Mouse (Mus musculus): ENCODE measurements around the gene Prpf6. TPM values are rescaled to one million over a fixed set of nuclear protein-coding genes. Genes with fewer than 3 reads are reported as not detected.
A peak's percentile ranks its signal among the peaks of the same experiment; 100 is the strongest.

Prpf6 gene
- polyA plus RNA-seq, 1 experiment from 2014 or later = 72.9 TPM

GRCm38 (mm10) chr2:181674934-181675333, 83.3 kb downstream of the Prpf6 start:
- WGBS = 81% methylated on average over 4 of the region's 4 CpGs

GRCm38 (mm10) chr2:181675454-181675853, 83.8 kb downstream of the Prpf6 start:
- WGBS = 2% methylated on average over 14 of the region's 14 CpGs
- Histone ChIP-seq H3K9ac (no peak overlapping the region), H3K27ac (no peak overlapping the region), H3K4me1 (peaks cover 33% of the 10 kb centered on the region), H3K9me3 (no peaks in the 10 kb centered on the region), H3K4me3 (no peak overlapping the region), H3K36me3 (no peaks in the 10 kb centered on the region), H3K27me3 (replicated peaks) (peaks cover 41% of the 10 kb centered on the region), H3K4me2 (replicated peaks) (peak overlapping the region; percentile 36)
- no peak for ATAC-seq (ENCODE audit: low FRiP score, low read depth)

More at GRCm38 (mm10) chr2:181674934-181675333, 83.3 kb downstream of the Prpf6 start:
- Histone ChIP-seq H3K9ac (no peak overlapping the region), H3K4me2 (replicated peaks) (no peak overlapping the region), H3K36me3 (no peaks in the 10 kb centered on the region), H3K9me3 (no peaks in the 10 kb centered on the region), H3K27ac (no peak overlapping the region), H3K4me3 (no peak overlapping the region), H3K27me3 (replicated peaks) (peaks cover 46% of the 10 kb centered on the region), H3K4me1 (peaks cover 36% of the 10 kb centered on the region)
- no peak for ATAC-seq (ENCODE audit: low FRiP score, low read depth)

GRCm38 (mm10) chr2:181676424-181676823, 84.8 kb downstream of the Prpf6 start:
- no peak overlapping the region for H3K27ac ChIP-seq

DNA sequence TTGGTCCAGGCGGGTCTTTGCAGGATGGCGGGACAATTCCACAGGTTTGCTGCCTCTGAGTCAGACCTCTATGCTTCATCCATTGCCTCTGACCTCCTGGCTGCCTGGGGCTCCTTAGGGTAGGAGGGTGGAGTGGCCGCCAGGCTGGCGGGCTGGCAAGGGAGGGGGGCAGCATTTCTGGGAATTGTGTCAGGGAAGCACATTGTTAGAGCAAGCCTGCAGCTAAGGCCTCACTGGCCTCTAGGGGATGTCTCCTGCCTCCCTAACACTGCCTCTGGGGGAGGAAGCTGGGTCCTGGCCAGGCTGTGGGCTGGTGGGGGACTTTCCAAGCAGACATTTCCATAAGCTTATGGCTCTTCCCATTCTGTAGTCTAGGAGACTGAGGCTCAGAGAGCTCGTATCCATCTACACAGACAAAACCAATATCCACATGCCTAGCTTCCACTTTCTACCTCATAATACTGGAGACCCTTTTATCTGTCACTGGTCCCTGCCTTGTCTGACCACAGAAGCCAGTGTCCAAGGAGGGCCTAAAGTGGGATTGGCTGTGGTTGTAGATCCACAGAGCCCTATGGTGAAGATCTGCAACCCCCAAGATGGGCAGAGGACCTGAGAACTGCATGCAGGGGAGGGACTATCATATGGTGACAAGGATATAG, 85.6 kb downstream of the Prpf6 start:
- H3K4me1 ChIP-seq = peaks cover 30% of the 10 kb centered on the region
- no peak overlapping the region for H3K9ac ChIP-seq

More at GRCm38 (mm10) chr2:181676424-181676823, 84.8 kb downstream of the Prpf6 start:
- WGBS = 43% methylated on average over 2 of the region's 2 CpGs
- no peaks in the 10 kb centered on the region for H3K9me3 ChIP-seq
- no peak overlapping the region for H3K9ac ChIP-seq
- H3K27me3 ChIP-seq (replicated peaks) = peaks cover 31% of the 10 kb centered on the region
- peaks cover 32% of the 10 kb centered on the region for H3K4me1 ChIP-seq
- H3K4me3 ChIP-seq = no peak overlapping the region
- no peak overlapping the region for H3K4me2 ChIP-seq (replicated peaks)
- no peak for ATAC-seq (ENCODE audit: low FRiP score, low read depth)
- no peaks in the 10 kb centered on the region for H3K36me3 ChIP-seq

DNA sequence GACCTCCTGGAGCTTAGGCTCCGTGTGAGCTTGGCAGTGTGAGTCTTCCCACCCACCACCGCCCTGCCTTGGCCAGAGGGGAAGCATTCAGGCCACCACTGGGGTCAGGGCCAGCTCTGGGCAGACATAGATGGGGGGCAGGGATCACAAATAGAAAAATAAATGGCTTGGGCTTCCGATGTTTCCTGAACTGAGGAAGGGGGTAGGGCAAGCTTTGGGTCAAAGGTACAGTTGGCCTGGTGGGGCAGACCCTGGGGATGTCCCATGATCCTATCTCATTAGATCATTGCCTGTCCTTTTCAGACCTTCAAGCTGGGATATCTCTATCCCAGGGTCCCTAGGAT, 86.1 kb downstream of the Prpf6 start:
- Histone ChIP-seq H3K36me3 (no peaks in the 10 kb centered on the region), H3K27ac (no peak overlapping the region), H3K4me2 (replicated peaks) (no peak overlapping the region), H3K27me3 (replicated peaks) (peaks cover 18% of the 10 kb centered on the region), H3K9me3 (no peaks in the 10 kb centered on the region), H3K9ac (no peak overlapping the region), H3K4me3 (no peak overlapping the region), H3K4me1 (peaks cover 30% of the 10 kb centered on the region)
- WGBS = 59% methylated on average over 3 of the region's 3 CpGs
- ATAC-seq (ENCODE audit: low FRiP score, low read depth) = no peak

More for the DNA sequence above, 85.6 kb downstream of the Prpf6 start:
- Histone ChIP-seq H3K36me3 (no peaks in the 10 kb centered on the region), H3K4me3 (no peak overlapping the region), H3K27ac (no peak overlapping the region), H3K4me2 (replicated peaks) (no peak overlapping the region), H3K27me3 (replicated peaks) (peaks cover 23% of the 10 kb centered on the region), H3K9me3 (no peaks in the 10 kb centered on the region)
- 58% methylated on average over 5 of the region's 5 CpGs for WGBS
- ATAC-seq (ENCODE audit: low FRiP score, low read depth) = no peak

DNA sequence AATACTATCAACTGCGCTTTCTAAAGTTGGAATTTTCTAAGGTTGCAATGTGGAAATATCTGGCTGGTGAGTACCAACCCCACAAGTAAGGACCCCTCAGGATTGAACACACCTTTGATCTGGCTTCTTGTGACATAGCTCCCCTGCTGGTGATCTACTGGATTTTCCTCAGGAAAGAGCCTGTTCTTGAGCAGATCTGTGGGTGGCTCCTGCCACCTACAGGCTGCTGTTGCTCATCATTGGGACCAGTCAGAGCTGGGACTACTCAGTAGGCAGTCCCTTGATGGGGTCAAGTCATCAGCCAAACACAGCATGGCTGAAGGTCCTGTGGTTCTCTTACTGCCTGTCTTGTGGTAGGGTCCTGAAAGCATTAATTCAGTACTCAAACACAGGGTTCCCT, 87.1 kb downstream of the Prpf6 start:
- Histone ChIP-seq H3K4me2 (replicated peaks) (no peak overlapping the region), H3K27ac (no peak overlapping the region), H3K4me3 (no peak overlapping the region), H3K9ac (no peak overlapping the region), H3K4me1 (peaks cover 25% of the 10 kb centered on the region), H3K9me3 (no peaks in the 10 kb centered on the region), H3K27me3 (replicated peaks) (peaks cover 8% of the 10 kb centered on the region; the same call in 1 of the 2 replicates), H3K36me3 (no peaks in the 10 kb centered on the region)
- WGBS = 40% methylated on average over 1 of the region's 1 CpGs
- peak; percentile 42; the same call in 1 of the 2 replicates for ATAC-seq (ENCODE audit: low FRiP score, low read depth)

- WGBS = under 1% methylated on average over 69 of the region's 69 CpGs
- H3K4me1 ChIP-seq = peaks cover 23% of the 10 kb centered on the region
- no peak within 1 kb of the TSS for H3K27ac ChIP-seq
Measured at GRCm38 (mm10) chr2:181679951-181680715, 88.5 kb downstream of the Prpf6 start, which contains the start of gene Tcea2. Gene Tcea2, plus strand, starts transcription at chr2:181680310.

DNA sequence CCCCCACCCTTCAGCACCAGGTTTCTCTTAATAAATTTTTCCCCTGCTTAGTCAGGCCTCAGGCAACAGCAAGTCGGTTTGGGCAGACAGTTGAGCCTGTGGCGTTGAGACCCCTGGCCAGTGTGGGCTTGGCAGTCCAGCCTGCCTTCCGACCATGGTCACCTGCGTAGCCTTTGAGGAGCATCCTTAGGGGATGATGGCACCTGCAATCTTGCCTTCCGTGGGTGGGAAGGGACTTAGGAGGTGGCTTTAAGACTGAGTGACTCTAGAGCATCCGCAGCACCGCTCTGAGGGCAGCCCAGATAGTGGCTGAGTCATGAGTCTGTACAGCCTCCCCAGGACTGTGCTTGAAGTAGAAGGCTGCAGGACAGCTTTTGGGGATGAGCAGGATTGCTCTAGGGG, 89.0 kb downstream of the Prpf6 start:
- 20% methylated on average over 7 of the region's 7 CpGs for WGBS
- no peak overlapping the region for H3K27ac ChIP-seq
- ATAC-seq (ENCODE audit: low FRiP score, low read depth) = peak; percentile 33
- peak overlapping the region; percentile 93 for H3K4me2 ChIP-seq (replicated peaks)
- H3K27me3 ChIP-seq (replicated peaks) = no peaks in the 10 kb centered on the region
- peak overlapping the region; percentile 84 for H3K9ac ChIP-seq
- H3K4me1 ChIP-seq = peaks cover 17% of the 10 kb centered on the region
- no peaks in the 10 kb centered on the region for H3K36me3 ChIP-seq
- H3K9me3 ChIP-seq = no peaks in the 10 kb centered on the region
- peak overlapping the region; percentile 64 for H3K4me3 ChIP-seq

More at GRCm38 (mm10) chr2:181679951-181680715, 88.5 kb downstream of the Prpf6 start, which contains the start of gene Tcea2:
- Histone ChIP-seq H3K9ac (peak within 1 kb of the TSS; percentile 84), H3K36me3 (no peaks in the 10 kb centered on the region), H3K4me3 (peak within 1 kb of the TSS; percentile 64), H3K9me3 (no peaks in the 10 kb centered on the region), H3K27me3 (replicated peaks) (no peaks in the 10 kb centered on the region), H3K4me2 (replicated peaks) (peak within 1 kb of the TSS; percentile 93)
- peak; percentile 57 for ATAC-seq (ENCODE audit: low FRiP score, low read depth)

- Histone ChIP-seq H3K4me1 (peaks cover 11% of the 10 kb centered on the region; the same call in 1 of the 2 replicates), H3K4me3 (no peak overlapping the region), H3K9ac (no peak overlapping the region), H3K36me3 (peaks cover 4% of the 10 kb centered on the region), H3K4me2 (replicated peaks) (no peak overlapping the region), H3K27ac (no peak overlapping the region), H3K9me3 (no peaks in the 10 kb centered on the region), H3K27me3 (replicated peaks) (no peaks in the 10 kb centered on the region)
- 91% methylated on average over 1 of the region's 1 CpGs for WGBS
- ATAC-seq (ENCODE audit: low FRiP score, low read depth) = no peak
Measured at GRCm38 (mm10) chr2:181681978-181682377, 90.3 kb downstream of the Prpf6 start.

GRCm38 (mm10) chr2:181683381-181683780, 91.7 kb downstream of the Prpf6 start:
- Histone ChIP-seq H3K4me2 (replicated peaks) (no peak overlapping the region), H3K9me3 (no peaks in the 10 kb centered on the region), H3K27me3 (replicated peaks) (no peaks in the 10 kb centered on the region), H3K4me1 (peaks cover 9% of the 10 kb centered on the region; the same call in 1 of the 2 replicates), H3K9ac (no peak overlapping the region), H3K4me3 (no peak overlapping the region), H3K36me3 (peaks cover 17% of the 10 kb centered on the region), H3K27ac (no peak overlapping the region)
- WGBS = 72% methylated on average over 4 of the region's 4 CpGs
- no peak for ATAC-seq (ENCODE audit: low FRiP score, low read depth)

DNA sequence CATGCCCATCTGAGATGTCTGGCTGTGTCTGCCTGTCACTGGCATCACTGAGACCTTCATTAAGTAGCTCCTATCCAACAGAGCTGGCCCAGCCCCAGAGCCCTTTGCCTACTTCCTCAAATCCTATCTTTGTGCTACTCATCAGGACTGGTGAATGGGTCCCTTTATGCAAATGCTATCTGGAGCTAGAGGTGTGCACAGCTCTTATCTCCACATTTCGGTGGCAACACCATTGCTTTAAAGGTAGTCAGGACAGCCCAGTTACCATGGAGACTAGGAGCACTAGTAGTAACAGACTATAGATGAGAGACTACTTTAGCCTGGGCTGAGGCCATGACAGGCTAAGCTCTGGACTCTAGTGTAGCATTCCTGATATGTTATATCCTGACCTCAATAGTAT, 93.0 kb downstream of the Prpf6 start:
- H3K9ac ChIP-seq = no peak overlapping the region
- no peak overlapping the region for H3K27ac ChIP-seq
- peaks cover 9% of the 10 kb centered on the region; the same call in 1 of the 2 replicates for H3K4me1 ChIP-seq
- H3K9me3 ChIP-seq = no peaks in the 10 kb centered on the region
- no peaks in the 10 kb centered on the region for H3K27me3 ChIP-seq (replicated peaks)
- H3K4me2 ChIP-seq (replicated peaks) = no peak overlapping the region
- WGBS = 86% methylated on average over 1 of the region's 1 CpGs
- ATAC-seq (ENCODE audit: low FRiP score, low read depth) = no peak
- no peak overlapping the region for H3K4me3 ChIP-seq
- H3K36me3 ChIP-seq = peaks cover 28% of the 10 kb centered on the region

GRCm38 (mm10) chr2:181685686-181686085, 94.0 kb downstream of the Prpf6 start:
- peaks cover 28% of the 10 kb centered on the region for H3K36me3 ChIP-seq

More at GRCm38 (mm10) chr2:181685686-181686085, 94.0 kb downstream of the Prpf6 start:
- Histone ChIP-seq H3K4me2 (replicated peaks) (no peak overlapping the region), H3K9me3 (no peaks in the 10 kb centered on the region), H3K27me3 (replicated peaks) (no peaks in the 10 kb centered on the region), H3K9ac (no peak overlapping the region), H3K4me3 (no peak overlapping the region), H3K27ac (no peak overlapping the region), H3K4me1 (peaks cover 8% of the 10 kb centered on the region; the same call in 1 of the 2 replicates)
- WGBS = 94% methylated on average over 4 of the region's 4 CpGs
- ATAC-seq (ENCODE audit: low FRiP score, low read depth) = no peak

Data from neural tube, embryonic 12.5 days (tissue).